Mouse (Mus musculus) left cerebral cortex, adult 9 months (tissue): Measurements from ENCODE around the gene Rnd1.

Experiments used
- DNase-seq, 2 experiments: peaks; one replicate each; pipeline ENCODE4 v3.0.0; 2022; ENCODE audit warnings: low spot score in 2 of 2

The Rnd1 gene

DNA sequence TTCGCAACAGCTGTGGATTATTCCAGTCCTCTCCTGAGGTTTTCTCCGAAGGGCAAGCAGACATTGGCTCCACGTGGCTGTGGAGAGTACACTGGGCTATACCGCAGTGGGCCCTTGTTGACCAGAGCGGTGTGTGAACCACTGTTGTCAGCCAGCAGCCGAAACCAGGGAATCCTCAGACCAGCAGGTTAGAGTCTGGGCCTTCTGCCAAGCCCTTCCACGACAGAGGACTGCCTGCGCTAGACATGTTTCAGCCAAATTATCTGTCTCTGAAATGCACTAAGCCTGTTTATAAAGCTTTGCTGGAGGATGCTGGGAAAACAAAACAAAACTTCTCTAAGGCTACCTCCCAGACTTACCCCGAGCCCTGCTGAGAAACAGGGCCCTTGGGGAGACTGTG is 62.7 kb downstream of the Rnd1 start:
- DNase-seq: no peak
